Mouse (Mus musculus): ENCODE results near the gene Abcg1. TPM values are rescaled to one million over a fixed set of nuclear protein-coding genes. Genes with fewer than 3 reads are reported as not detected.

The Abcg1 gene
- polyA plus RNA-seq, 1 experiment from 2014 or later: 7.7 TPM

- no peak for ATAC-seq (ENCODE audit: extremely low read depth, insufficient number of reproducible peaks, low FRiP score, low TSS enrichment)
- WGBS: 71% methylated on average over 6 of the region's 6 CpGs
Observed at GRCm38 (mm10) chr17:31157921-31158320, 100.4 kb downstream of the Abcg1 start.

GRCm38 (mm10) chr17:31160291-31160690, 102.8 kb downstream of the Abcg1 start:
- Histone ChIP-seq H3K27ac (replicated peaks) (no peak overlapping the region), H3K9ac (no peak overlapping the region), H3K27me3 (replicated peaks) (no peaks in the 10 kb centered on the region), H3K9me3 (0 out of 2 replicates have a peak, but pooled peaks cover 11% of the 10 kb centered on the region), H3K4me3 (no peak overlapping the region), H3K36me3 (no peaks in the 10 kb centered on the region), H3K4me2 (no peak overlapping the region), H3K4me1 (no peaks in the 10 kb centered on the region)
- no peak for ATAC-seq (ENCODE audit: extremely low read depth, insufficient number of reproducible peaks, low FRiP score, low TSS enrichment)
- WGBS: 77% methylated on average over 4 of the region's 4 CpGs

More at GRCm38 (mm10) chr17:31157921-31158320, 100.4 kb downstream of the Abcg1 start:
- 0 out of 2 replicates have a peak, but pooled peaks cover 5% of the 10 kb centered on the region for H3K4me1 ChIP-seq
- H3K9me3 ChIP-seq: 0 out of 2 replicates have a peak, but pooled peaks cover 11% of the 10 kb centered on the region
- no peak overlapping the region for H3K4me2 ChIP-seq
- H3K4me3 ChIP-seq: no peak overlapping the region
- no peak overlapping the region for H3K27ac ChIP-seq (replicated peaks)
- no peak overlapping the region for H3K9ac ChIP-seq
- no peaks in the 10 kb centered on the region for H3K36me3 ChIP-seq
- no peaks in the 10 kb centered on the region for H3K27me3 ChIP-seq (replicated peaks)

- no peaks in the 10 kb centered on the region for H3K27me3 ChIP-seq (replicated peaks)
- no peak overlapping the region for H3K4me3 ChIP-seq
- no peaks in the 10 kb centered on the region for H3K4me1 ChIP-seq
- H3K9me3 ChIP-seq: 0 out of 2 replicates have a peak, but pooled peaks cover 11% of the 10 kb centered on the region
- WGBS: 76% methylated on average over 12 of the region's 12 CpGs
- no peaks in the 10 kb centered on the region for H3K36me3 ChIP-seq
- H3K9ac ChIP-seq: no peak overlapping the region
- H3K4me2 ChIP-seq: no peak overlapping the region
- no peak for ATAC-seq (ENCODE audit: extremely low read depth, insufficient number of reproducible peaks, low FRiP score, low TSS enrichment)
- no peak overlapping the region for H3K27ac ChIP-seq (replicated peaks)
Observed at GRCm38 (mm10) chr17:31162607-31163006, 105.1 kb downstream of the Abcg1 start.

- no peaks in the 10 kb centered on the region for H3K4me1 ChIP-seq
- no peak overlapping the region for H3K4me2 ChIP-seq
- no peaks in the 10 kb centered on the region for H3K27me3 ChIP-seq (replicated peaks)
- no peak overlapping the region for H3K4me3 ChIP-seq
- no peaks in the 10 kb centered on the region for H3K36me3 ChIP-seq
- WGBS: 80% methylated on average over 2 of the region's 2 CpGs
- H3K9me3 ChIP-seq: 0 out of 2 replicates have a peak, but pooled peaks cover 7% of the 10 kb centered on the region
- no peak overlapping the region for H3K27ac ChIP-seq (replicated peaks)
- no peak for ATAC-seq (ENCODE audit: extremely low read depth, insufficient number of reproducible peaks, low FRiP score, low TSS enrichment)
- no peak overlapping the region for H3K9ac ChIP-seq
Observed at GRCm38 (mm10) chr17:31163821-31164220, 106.3 kb downstream of the Abcg1 start.

GRCm38 (mm10) chr17:31165127-31165526, 107.7 kb downstream of the Abcg1 start, which contains the start of gene Tff1:
Gene Tff1 (minus strand): TSS chr17:31165277.
- ATAC-seq (ENCODE audit: extremely low read depth, insufficient number of reproducible peaks, low FRiP score, low TSS enrichment): no peak
- no peak within 1 kb of the TSS for H3K4me3 ChIP-seq
- H3K36me3 ChIP-seq: no peaks in the 10 kb centered on the region
- H3K9me3 ChIP-seq: no peaks in the 10 kb centered on the region
- H3K27ac ChIP-seq (replicated peaks): no peak within 1 kb of the TSS
- H3K9ac ChIP-seq: no peak within 1 kb of the TSS
- no peaks in the 10 kb centered on the region for H3K27me3 ChIP-seq (replicated peaks)
- no peaks in the 10 kb centered on the region for H3K4me1 ChIP-seq
- WGBS: 55% methylated on average over 6 of the region's 6 CpGs
- H3K4me2 ChIP-seq: no peak within 1 kb of the TSS

Other genes with a start within 250 kb of the Abcg1 start
- 0.17 and 0.22 TPM in 2 replicates for gene Glp1r, start 155.9 kb upstream of the Abcg1 start, polyA plus RNA-seq (2015; fragmentation: Nextera tagmentation; extraction: Ambion mirVana)
- 0.07 TPM in 1 of 2 replicates, not detected in the other for gene Umodl1, start 103.0 kb upstream of the Abcg1 start, polyA plus RNA-seq (2015; fragmentation: Nextera tagmentation; extraction: Ambion mirVana)
- not detected in 2 replicates for gene Tff3, start 72.0 kb downstream of the Abcg1 start, polyA plus RNA-seq (2015; fragmentation: Nextera tagmentation; extraction: Ambion mirVana)
- gene Tff2, start 86.6 kb downstream of the Abcg1 start, polyA plus RNA-seq (2015; fragmentation: Nextera tagmentation; extraction: Ambion mirVana): not detected in 2 replicates
- gene Tff1, start 107.6 kb downstream of the Abcg1 start, polyA plus RNA-seq (2015; fragmentation: Nextera tagmentation; extraction: Ambion mirVana): not detected in 2 replicates
- not detected in 2 replicates for gene Tmprss3, start 141.3 kb downstream of the Abcg1 start, polyA plus RNA-seq (2015; fragmentation: Nextera tagmentation; extraction: Ambion mirVana)
- gene Ubash3a, start 150.2 kb downstream of the Abcg1 start, polyA plus RNA-seq (2015; fragmentation: Nextera tagmentation; extraction: Ambion mirVana): 0.43 and 0.69 TPM in 2 replicates
- gene Rsph1, start 219.7 kb downstream of the Abcg1 start, polyA plus RNA-seq (2015; fragmentation: Nextera tagmentation; extraction: Ambion mirVana): 1.4 and 1.6 TPM in 2 replicates
- gene Slc37a1, start 229.1 kb downstream of the Abcg1 start, polyA plus RNA-seq (2015; fragmentation: Nextera tagmentation; extraction: Ambion mirVana): 6.5 and 6.7 TPM in 2 replicates

All from heart, embryonic 13.5 days (tissue).